Mouse (Mus musculus): ENCODE data around the gene Nfia.

Nfia gene

GRCm38 (mm10) chr4:97862379-97862778, 89.8 kb downstream of the Nfia start:
- in situ Hi-C loops (cut with MboI): no loop called here

- in situ Hi-C loops (cut with MboI): no loop called here
Measured at GRCm38 (mm10) chr4:97864276-97864675, 91.7 kb downstream of the Nfia start.

GRCm38 (mm10) chr4:97865410-97865953, 92.9 kb downstream of the Nfia start:
- in situ Hi-C loops (cut with MboI): no loop called here

GRCm38 (mm10) chr4:97866463-97866862, 93.9 kb downstream of the Nfia start:
- in situ Hi-C loops (cut with MboI): no loop called here

GRCm38 (mm10) chr4:97868307-97868937, 95.9 kb downstream of the Nfia start:
- in situ Hi-C loops (cut with MboI): no loop called here

GRCm38 (mm10) chr4:97868938-97869440, 96.5 kb downstream of the Nfia start:
- in situ Hi-C loops (cut with MboI): no loop called here

- in situ Hi-C loops (cut with MboI): no loop called here
Measured at GRCm38 (mm10) chr4:97869451-97869850, 96.9 kb downstream of the Nfia start.

- in situ Hi-C loops (cut with MboI): no loop called here
Measured at GRCm38 (mm10) chr4:97871770-97872439, 99.4 kb downstream of the Nfia start.

GRCm38 (mm10) chr4:97874916-97875315, 102.4 kb downstream of the Nfia start:
- in situ Hi-C loops (cut with MboI): no loop called here

GRCm38 (mm10) chr4:97875901-97876300, 103.4 kb downstream of the Nfia start:
- in situ Hi-C loops (cut with MboI): no loop called here

- in situ Hi-C loops (cut with MboI): no loop called here
Measured at GRCm38 (mm10) chr4:97879696-97880095, 107.2 kb downstream of the Nfia start.

GRCm38 (mm10) chr4:97880120-97881055, 107.9 kb downstream of the Nfia start:
- in situ Hi-C loops (cut with MboI): no loop called here

GRCm38 (mm10) chr4:97885574-97885973, 113.0 kb downstream of the Nfia start:
- in situ Hi-C loops (cut with MboI): no loop called here

- in situ Hi-C loops (cut with MboI): no loop called here
Measured at GRCm38 (mm10) chr4:97886220-97886619, 113.7 kb downstream of the Nfia start.

- in situ Hi-C loops (cut with MboI): no loop called here
Measured at GRCm38 (mm10) chr4:97887228-97887627, 114.7 kb downstream of the Nfia start.

GRCm38 (mm10) chr4:97891063-97891462, 118.5 kb downstream of the Nfia start:
- in situ Hi-C loops (cut with MboI): no loop called here

- in situ Hi-C loops (cut with MboI): no loop called here
Measured at GRCm38 (mm10) chr4:97891611-97892010, 119.1 kb downstream of the Nfia start.

GRCm38 (mm10) chr4:97893915-97894884, 121.7 kb downstream of the Nfia start:
- in situ Hi-C loops (cut with MboI): no loop called here

GRCm38 (mm10) chr4:97895940-97896339, 123.4 kb downstream of the Nfia start:
- in situ Hi-C loops (cut with MboI): no loop called here

- in situ Hi-C loops (cut with MboI): no loop called here
Measured at GRCm38 (mm10) chr4:97900256-97900944, 127.9 kb downstream of the Nfia start.

Data from mature B cell (primary cell).